Mouse (Mus musculus) T-cell, adult 2 months (primary cell): ENCODE measurements around the gene Hadha.

Experiments used
- DNase-seq: peaks from one replicate; pipeline ENCODE4 v3.0.0; 2022; ENCODE audit warnings: low spot score

Hadha gene

DNA sequence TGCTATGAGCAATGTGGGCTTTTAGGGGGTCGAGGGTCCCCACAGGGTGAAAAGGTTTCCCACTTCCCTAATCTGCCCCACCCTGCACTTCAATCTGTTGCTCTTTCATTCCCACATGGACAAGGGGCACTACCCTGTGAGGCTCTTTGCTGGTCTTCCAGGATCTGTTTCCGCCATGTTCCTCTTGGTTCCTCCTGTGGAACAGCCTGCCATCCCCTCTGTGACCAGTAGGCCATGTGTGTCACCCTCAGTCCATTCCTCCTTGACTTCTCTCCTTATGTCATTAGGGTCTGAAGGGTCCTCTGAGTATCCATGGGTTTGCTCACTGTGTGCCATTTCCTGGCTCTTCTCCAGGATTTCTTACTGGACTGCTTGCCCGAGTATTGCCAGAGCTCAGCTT lies 43.2 kb downstream of the Hadha start:
- no peak for DNase-seq

- DNase-seq, result no peak
Measured at GRCm38 (mm10) chr5:30111126-30111525, 43.8 kb downstream of the Hadha start.

DNA sequence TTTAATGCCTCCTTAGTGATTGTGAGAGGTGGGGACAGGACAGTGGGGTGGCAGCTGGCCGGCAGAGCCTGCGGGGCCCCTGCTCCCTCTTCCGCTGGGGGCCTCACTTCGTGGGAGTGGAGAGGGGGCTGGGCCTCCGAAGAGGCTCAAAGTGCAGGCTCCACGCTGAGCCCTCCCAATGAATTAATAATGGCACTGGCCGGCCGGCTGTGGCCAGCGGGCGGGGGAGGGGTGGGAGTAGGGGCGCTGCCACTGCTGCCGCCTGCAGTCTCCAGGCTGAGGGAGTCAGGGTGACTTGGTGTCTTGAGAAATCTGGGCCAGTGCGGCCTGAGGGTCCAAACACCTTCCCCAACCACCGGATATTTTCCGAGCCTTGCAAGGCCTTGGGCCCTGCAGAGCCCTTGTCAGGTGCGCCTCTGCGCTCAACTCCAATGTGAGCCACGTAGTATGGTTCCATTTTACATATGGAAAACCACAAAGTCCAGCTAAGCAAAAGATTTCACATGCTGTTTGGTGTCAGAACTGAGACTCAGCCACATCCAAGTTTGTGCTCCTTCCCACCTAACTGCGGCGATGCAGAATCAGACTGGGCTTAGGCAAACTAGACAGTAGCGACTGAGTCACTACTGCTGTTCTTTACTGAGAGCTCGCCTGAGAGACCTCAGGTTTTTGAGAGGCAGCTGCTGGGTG lies 44.4 kb downstream of the Hadha start:
- no peak for DNase-seq

DNA sequence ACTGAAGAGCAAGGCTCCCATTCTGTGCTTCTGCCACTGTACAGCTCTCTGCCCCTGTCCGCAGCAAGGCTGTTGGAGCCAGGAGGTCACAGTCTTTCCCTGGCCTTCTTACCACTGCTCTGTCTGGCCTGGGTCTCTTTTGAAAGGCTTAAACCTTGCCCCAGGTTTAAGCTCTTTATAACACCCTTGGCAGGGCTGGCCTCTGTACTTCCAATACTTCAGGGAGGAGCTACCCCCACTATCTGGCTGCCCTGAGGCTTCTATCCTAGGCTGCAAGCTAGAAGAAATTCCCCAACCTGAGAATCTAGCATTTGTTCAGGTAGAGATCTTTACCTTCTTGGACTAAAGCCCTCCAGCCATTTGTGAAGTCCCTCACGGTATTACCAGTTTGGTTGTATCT lies 45.1 kb downstream of the Hadha start:
- no peak for DNase-seq

GRCm38 (mm10) chr5:30108233-30108632 lies 46.7 kb downstream of the Hadha start:
- no peak for DNase-seq

DNA sequence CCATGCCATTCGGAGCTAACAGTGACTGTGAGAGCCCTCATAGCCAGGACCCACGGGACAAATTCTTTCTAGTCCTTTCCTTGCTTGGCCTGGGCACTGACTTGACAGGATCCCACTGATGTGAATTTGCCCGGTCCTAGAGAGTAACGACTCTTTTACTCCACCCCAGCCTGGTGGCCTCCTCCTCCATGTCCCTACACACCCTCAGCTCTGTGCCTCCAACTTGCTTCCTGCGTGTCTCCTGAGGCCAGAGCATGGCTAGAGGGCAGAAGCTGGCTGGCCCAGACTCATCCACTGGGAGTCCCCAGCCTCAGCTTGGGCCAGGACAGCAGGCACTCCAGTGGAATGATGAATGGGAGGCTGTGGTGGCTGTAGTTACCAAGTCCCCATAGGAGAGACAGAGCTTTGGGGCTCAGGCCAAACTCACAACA lies 47.3 kb downstream of the Hadha start:
- no peak for DNase-seq

DNA sequence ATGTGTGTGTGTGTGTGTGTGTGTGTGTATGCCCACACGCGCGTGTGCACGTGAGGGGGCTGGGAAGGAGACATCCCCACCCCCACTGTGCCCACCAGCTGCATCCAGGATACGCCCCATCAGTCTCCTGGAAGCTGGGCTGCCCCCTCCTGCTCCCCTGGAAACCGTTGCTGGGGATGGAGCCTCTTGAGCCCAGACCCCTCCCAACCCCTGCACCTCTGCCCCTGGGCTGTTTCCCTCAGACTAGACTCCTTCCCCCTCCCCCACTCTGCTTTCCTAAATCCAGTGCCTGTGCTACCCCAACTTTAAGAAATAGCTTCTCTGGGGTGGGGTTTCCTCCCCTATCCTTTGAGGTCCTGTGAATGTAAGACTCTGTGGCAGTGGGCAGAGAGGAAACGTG lies 47.8 kb downstream of the Hadha start:
- no peak for DNase-seq

DNA sequence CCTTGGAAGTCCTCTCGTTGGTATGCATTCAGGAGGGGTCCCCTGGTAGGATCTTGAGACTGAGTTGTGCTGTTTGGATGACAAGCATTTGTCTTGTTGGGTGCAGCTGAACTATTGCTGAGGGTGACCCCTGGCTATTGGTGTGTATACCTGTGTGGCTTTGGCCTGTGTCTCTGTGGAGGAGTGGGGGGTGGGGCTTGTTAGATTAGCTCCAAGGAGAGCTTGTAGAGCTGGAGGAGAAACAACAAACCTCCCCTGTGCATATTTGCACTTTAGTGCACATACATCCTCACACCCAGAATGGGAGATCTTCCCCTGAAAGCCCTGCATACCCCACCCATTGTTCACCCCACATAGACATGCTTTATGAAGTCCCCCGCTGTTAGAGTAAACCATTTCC lies 48.2 kb downstream of the Hadha start:
- no peak for DNase-seq

- no peak for DNase-seq
Measured at GRCm38 (mm10) chr5:30105668-30106300, 49.2 kb downstream of the Hadha start, which contains the start of gene 3110082J24Rik. 3110082J24Rik (minus strand) TSS chr5:30106086.

GRCm38 (mm10) chr5:30104841-30105667 lies 49.9 kb downstream of the Hadha start, which contains the start of gene Garem2:
Garem2 (plus strand) TSS chr5:30105161.
- no peak for DNase-seq

DNA sequence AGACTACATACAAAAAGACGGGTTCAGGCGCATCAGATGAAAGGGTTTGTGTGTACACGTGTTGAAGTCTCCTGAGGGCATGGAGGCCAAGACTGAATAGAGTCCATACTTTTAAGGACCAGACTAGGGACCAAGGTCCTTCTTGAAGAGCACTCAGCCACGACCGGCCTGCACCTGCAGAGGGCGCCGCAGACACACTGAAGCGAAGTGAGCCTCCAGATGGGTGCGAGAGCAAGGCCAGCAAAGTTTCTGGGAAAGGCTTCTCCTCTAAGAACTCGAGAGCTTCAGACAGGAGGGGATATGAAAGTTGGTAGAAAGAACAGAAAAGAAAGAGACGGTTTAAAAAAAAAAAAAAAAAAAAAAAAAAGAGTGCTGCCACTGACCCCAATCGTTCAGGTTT lies 50.6 kb downstream of the Hadha start:
- DNase-seq, result no peak

GRCm38 (mm10) chr5:30103340-30103739 lies 51.6 kb downstream of the Hadha start:
- DNase-seq, result no peak

GRCm38 (mm10) chr5:30098260-30098659 lies 56.7 kb downstream of the Hadha start:
- no peak for DNase-seq

DNA sequence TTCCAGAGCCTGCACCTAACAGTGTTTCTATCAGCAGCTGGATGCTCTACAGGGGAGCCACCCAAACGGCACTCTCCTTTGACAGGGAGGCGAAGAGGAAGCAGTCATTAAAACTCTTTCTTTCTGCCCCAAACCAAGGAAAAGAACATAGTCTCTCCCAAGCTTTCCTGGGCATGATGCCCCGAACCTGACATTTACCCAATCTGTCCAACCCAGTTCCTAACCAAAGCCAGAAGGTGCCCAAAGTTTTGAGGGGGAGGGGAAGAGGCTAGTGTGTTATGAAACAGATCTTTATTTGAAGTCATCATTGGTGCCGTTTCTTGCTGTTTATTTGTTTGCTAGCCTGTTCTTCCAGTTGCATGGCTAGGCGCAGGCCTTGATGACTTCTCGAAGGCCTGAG lies 59.2 kb downstream of the Hadha start:
- no peak for DNase-seq

DNA sequence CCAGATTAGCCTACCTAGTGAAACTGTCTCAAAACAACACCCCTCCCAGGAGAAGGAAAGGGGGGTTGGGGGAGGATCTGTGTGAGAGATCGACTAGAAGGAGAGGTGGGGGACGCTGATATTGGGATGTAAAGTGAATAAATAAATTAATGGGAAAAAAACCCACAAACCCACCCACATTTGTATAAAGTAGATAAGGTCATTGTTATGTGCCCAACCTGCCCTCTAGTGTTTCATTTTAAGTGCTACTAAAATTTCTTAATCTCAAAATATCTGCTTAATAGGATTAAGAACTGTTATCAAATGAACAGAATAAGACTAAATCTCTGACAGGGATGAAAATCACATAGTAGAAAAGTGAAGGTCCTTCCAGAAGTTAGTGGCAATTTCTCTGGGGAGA lies 60.6 kb downstream of the Hadha start:
- no peak for DNase-seq

GRCm38 (mm10) chr5:30092701-30093100 lies 62.3 kb downstream of the Hadha start:
- no peak for DNase-seq

GRCm38 (mm10) chr5:30072825-30073821 lies 81.8 kb downstream of the Hadha start, which contains the start of gene Tyms:
Tyms (minus strand) TSS chr5:30073617.
- peak; percentile 63 for DNase-seq

DNA sequence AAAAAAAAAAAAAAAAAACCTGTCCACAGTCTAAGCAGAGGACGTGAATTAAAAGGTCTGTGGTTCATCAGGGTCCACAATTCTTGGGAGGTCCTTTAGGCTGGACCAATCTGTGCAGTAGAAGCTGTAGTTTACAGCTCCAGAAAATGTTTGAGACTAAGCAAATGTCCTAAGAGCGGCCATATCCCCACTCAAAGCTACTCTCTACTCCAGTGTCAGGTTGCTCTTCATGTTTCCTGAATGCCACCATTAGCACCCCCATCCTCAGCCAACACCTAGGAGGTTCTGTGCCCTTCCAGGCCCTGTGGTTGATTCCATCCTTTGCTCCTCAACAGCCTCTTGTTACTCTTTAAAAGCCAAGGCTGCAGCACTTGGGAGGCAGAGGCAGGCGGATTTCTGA lies 82.6 kb downstream of the Hadha start:
- DNase-seq, result no peak

GRCm38 (mm10) chr5:30071677-30072076 lies 83.3 kb downstream of the Hadha start:
- no peak for DNase-seq
